Mouse (Mus musculus) cortical plate, adult 2 months (tissue): ENCODE data around the gene Dand5.

ENCODE experiments used
- CTCF ChIP-seq: fragments of 200-500 bp; IDR thresholded peaks from 2 replicates; pipeline ENCODE4 v1.5.1; 2011; ENCODE audit warnings: mild to moderate bottlenecking, control low read depth, low read length; ENCODE audit not compliant: insufficient read depth; ENCODE audit errors: extremely low read depth
- POLR2A ChIP-seq: fragments of 200-500 bp; IDR thresholded peaks from 2 replicates; pipeline ENCODE4 v1.6.1; 2011; ENCODE audit warnings: mild to moderate bottlenecking, low read length, control low read depth; ENCODE audit not compliant: insufficient read depth; ENCODE audit errors: extremely low read depth

GRCm38 (mm10) chr8:84841514-84841913, 18.9 kb upstream of the Dand5 start:
- TF ChIP-seq CTCF: no peak
- no peak for TF ChIP-seq POLR2A
